Mouse (Mus musculus): ENCODE results near the gene Smad5.

- TF ChIP-seq CTCF (IDR thresholded peaks at IDR 0.05) (no peak), EP300 (IDR thresholded peaks at IDR 0.05; ENCODE audit: insufficient read depth, low read depth, low read length) (no peak)
Measured at GRCm38 (mm10) chr13:56782621-56783020, 79.8 kb downstream of the Smad5 start.
